Mouse (Mus musculus): Measurements from ENCODE around the gene Sema3f.

- TF ChIP-seq POLR2A (IDR thresholded peaks at IDR 0.05; ENCODE audit: borderline replicate concordance, extremely low read depth, insufficient read depth, insufficient read length, poor library complexity, severe bottlenecking) (no peak), CTCF (IDR thresholded peaks at IDR 0.05; ENCODE audit: borderline replicate concordance, extremely low read depth, insufficient read depth, insufficient read length) (no peak)
Measured at GRCm38 (mm10) chr9:107682405-107682804, 27.9 kb downstream of the Sema3f start.

Data from brain, embryonic 14.5 days (tissue).